ENCODE assay signal across 1 mouse cellular context in the genomic region with DNA sequence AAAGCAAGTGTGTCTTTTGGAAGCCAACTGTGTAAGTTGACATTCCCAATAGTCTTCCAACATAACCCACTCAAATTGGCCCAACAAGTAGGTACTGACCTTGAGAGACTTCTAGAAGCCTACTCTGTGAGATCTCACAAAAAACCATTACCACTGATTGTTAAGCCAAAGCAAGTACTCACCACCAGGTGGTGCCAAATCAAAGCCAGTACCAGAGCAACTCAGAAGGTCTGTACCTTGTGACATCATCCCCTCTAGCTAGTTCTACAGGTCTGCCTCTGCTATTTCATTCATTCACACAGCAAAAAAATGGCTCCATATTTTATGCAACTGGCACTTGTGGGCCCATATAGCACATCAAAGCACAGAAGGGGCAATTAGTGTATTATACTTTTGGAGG.
TF ChIP-seq lines count a peak whose summit lies in the region.

No protein-coding gene starts in this region.

TF ChIP-seq in CH12.LX, 34 proteins besides CTCF, POLR2A, EP300 and RAD21 (continued from another document):
- TF ChIP-seq NELFE (IDR thresholded peaks at IDR 0.05; ENCODE audit: low read depth, low read length) (no peak), MXI1 (IDR thresholded peaks at IDR 0.05; ENCODE audit: low read depth, low read length) (no peak)
